ENCODE assay signal across 14 mouse cellular contexts in the genomic region with DNA sequence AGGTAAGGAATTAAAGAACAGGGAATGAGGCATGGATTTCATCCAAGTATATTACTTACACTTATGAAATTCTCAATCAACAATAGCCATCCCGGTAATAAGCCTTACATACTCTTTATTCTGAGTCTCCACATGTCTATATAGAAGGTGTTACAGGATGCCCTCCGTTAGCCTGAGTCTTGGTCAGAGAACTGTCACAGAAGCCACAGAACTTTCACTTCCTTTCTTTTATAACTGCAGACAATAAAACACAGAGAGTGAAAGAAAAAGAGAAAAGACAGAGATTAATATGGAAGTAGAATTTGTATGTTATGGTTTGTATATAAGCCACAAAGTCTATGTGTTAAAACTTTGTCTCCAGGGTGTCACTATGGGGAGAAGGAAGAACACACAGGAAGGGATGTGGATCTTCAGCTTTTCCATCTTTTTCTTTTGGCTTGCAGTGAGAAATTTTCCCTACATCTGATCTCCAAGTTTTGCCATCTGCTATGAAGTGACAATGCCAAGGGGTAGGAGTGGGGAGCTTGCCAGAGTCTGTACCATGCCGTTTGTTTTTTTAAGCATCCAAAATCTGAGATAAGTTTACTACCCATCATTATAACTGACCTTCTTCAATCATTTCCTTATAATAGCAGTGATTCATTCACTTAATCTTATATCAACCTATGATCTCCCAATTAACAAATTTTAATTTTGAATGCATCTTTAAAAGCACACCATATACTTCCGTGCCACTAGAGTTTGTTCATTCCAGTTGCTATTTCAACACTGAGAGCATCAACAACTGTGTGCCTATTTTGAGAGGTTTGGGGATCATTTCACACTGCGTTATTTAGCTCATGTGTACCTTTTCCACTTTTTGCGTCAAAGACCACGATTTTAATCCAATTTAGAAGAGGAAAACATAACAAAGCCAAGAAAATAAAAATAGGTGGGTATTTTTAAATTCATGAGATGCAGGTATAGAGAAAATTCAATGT.
DNase-seq lines count a peak whose midpoint lies in the region; ATAC-seq and TF ChIP-seq lines count a peak whose summit lies in the region.
"Had no signal": no experiment of that assay in that cellular context is flagged by ENCODE, and none has a peak within 500 bp of the region (broad histone marks: within the 10 kb centered on the region; RNA-seq: fewer than 3 reads in every experiment).

No protein-coding gene starts in this region.

- WGBS in forebrain, embryonic 14.5 days = 80% methylated on average over 7 of the region's 7 CpGs
- 90% methylated on average over 7 of the region's 7 CpGs for WGBS in forebrain, embryonic 12.5 days
- 63% methylated on average over 7 of the region's 7 CpGs for WGBS in forebrain, postnatal 0 days
- 88% methylated on average over 7 of the region's 7 CpGs for WGBS in hindbrain, embryonic 12.5 days

- no peak for TF ChIP-seq CTCF in forebrain, postnatal 0 days (IDR thresholded peaks at IDR 0.05; ENCODE audit: low read depth)
- no peak for TF ChIP-seq CTCF in gastrocnemius, adult 2 months (IDR thresholded peaks at IDR 0.05)

- no peaks in the 10 kb centered on the region for H3K36me3 ChIP-seq in forebrain, embryonic 14.5 days (ENCODE audit: control insufficient read depth, insufficient read depth, low read length)
- H3K36me3 ChIP-seq in forebrain, embryonic 12.5 days (replicated peaks) = no peaks in the 10 kb centered on the region
- H3K36me3 ChIP-seq in forebrain, postnatal 0 days (ENCODE audit: insufficient read depth) = no peaks in the 10 kb centered on the region
- H3K36me3 ChIP-seq in hindbrain, embryonic 12.5 days = no peaks in the 10 kb centered on the region
- H3K36me3 ChIP-seq: G1E; midbrain, embryonic 12.5 days; neural tube, embryonic 15.5 days had no signal

- no peak overlapping the region for H3K9ac ChIP-seq in forebrain, embryonic 14.5 days (ENCODE audit: low read length)
- no peak overlapping the region for H3K9ac ChIP-seq in forebrain, embryonic 12.5 days
- H3K9ac ChIP-seq in forebrain, postnatal 0 days = no peak overlapping the region
- no peak overlapping the region for H3K9ac ChIP-seq in hindbrain, embryonic 12.5 days
- H3K9ac ChIP-seq: midbrain, embryonic 12.5 days; neural tube, embryonic 15.5 days had no signal

- H3K4me3 ChIP-seq in forebrain, embryonic 14.5 days (ENCODE audit: low read depth, low read length) = no peak overlapping the region
- no peak overlapping the region for H3K4me3 ChIP-seq in forebrain, embryonic 12.5 days (replicated peaks)
- H3K4me3 ChIP-seq in forebrain, postnatal 0 days (ENCODE audit: low read depth, low read length) = no peak overlapping the region
- H3K4me3 ChIP-seq in hindbrain, embryonic 12.5 days = no peak overlapping the region
- H3K4me3 ChIP-seq in gastrocnemius, adult 2 months = no peak overlapping the region
- H3K4me3 ChIP-seq: midbrain, embryonic 12.5 days; neural tube, embryonic 15.5 days had no signal

- no peak overlapping the region for H3K4me2 ChIP-seq in forebrain, embryonic 14.5 days (ENCODE audit: low read length)
- H3K4me2 ChIP-seq in forebrain, embryonic 12.5 days = no peak overlapping the region
- H3K4me2 ChIP-seq in forebrain, postnatal 0 days (ENCODE audit: low read depth) = no peak overlapping the region
- H3K4me2 ChIP-seq in hindbrain, embryonic 12.5 days (replicated peaks) = no peak overlapping the region
- H3K4me2 ChIP-seq: midbrain, embryonic 12.5 days; neural tube, embryonic 15.5 days had no signal

- 0 out of 2 replicates have a peak, but pooled peaks cover 4% of the 10 kb centered on the region for H3K9me3 ChIP-seq in forebrain, embryonic 14.5 days (replicated peaks; ENCODE audit: control insufficient read depth, low read length)
- no peaks in the 10 kb centered on the region for H3K9me3 ChIP-seq in forebrain, embryonic 12.5 days
- H3K9me3 ChIP-seq in forebrain, postnatal 0 days (ENCODE audit: low read length) = no peaks in the 10 kb centered on the region
- H3K9me3 ChIP-seq in hindbrain, embryonic 12.5 days (replicated peaks) = no peaks in the 10 kb centered on the region
- H3K9me3 ChIP-seq: midbrain, embryonic 12.5 days; neural tube, embryonic 15.5 days had no signal

- intact Hi-C loops in gastrocnemius, adult 2 months (cut with DNase I) = no loop called here
- intact Hi-C loops in heart, postnatal 10 days (cut with DNase I) = no loop called here

- DNase-seq in forebrain, embryonic 14.5 days (ENCODE audit: low spot score) = peak; percentile 40
- peak; percentile 67 for DNase-seq in forebrain, postnatal 0 days
- DNase-seq in left cerebral cortex, adult 11 months (ENCODE audit: low spot score) = peak; percentile 18
- DNase-seq in right cerebral cortex, postnatal 36 days (ENCODE audit: low spot score in 2 of 2) = peak; percentile 3 to 23
- no peak for DNase-seq in gastrocnemius, adult 2 months
- no peak for DNase-seq in heart, postnatal 10 days
- DNase-seq: lung, adult 18-20 months; spleen, adult 18-20 months had no signal

- H3K4me1 ChIP-seq in forebrain, embryonic 14.5 days (ENCODE audit: control insufficient read depth, insufficient read depth, low read length) = no peaks in the 10 kb centered on the region
- H3K4me1 ChIP-seq in forebrain, embryonic 12.5 days = no peaks in the 10 kb centered on the region
- no peaks in the 10 kb centered on the region for H3K4me1 ChIP-seq in forebrain, postnatal 0 days (ENCODE audit: insufficient read depth)
- no peaks in the 10 kb centered on the region for H3K4me1 ChIP-seq in hindbrain, embryonic 12.5 days
- H3K4me1 ChIP-seq: midbrain, embryonic 12.5 days; neural tube, embryonic 15.5 days had no signal

- H3K27ac ChIP-seq in forebrain, embryonic 14.5 days (ENCODE audit: low read depth, low read length) = no peak overlapping the region
- H3K27ac ChIP-seq in forebrain, embryonic 12.5 days = no peak overlapping the region
- H3K27ac ChIP-seq in forebrain, postnatal 0 days (ENCODE audit: low read depth, low read length) = no peak overlapping the region; the same call in 1 of the 2 replicates
- H3K27ac ChIP-seq in hindbrain, embryonic 12.5 days = no peak overlapping the region
- H3K27ac ChIP-seq in gastrocnemius, adult 2 months = no peak overlapping the region
- H3K27ac ChIP-seq: midbrain, embryonic 12.5 days; neural tube, embryonic 15.5 days had no signal

- ATAC-seq in forebrain, embryonic 14.5 days = peak; percentile 44; the same call in 1 of the 2 replicates
- ATAC-seq in forebrain, embryonic 12.5 days (ENCODE audit: low FRiP score) = no peak
- peak; percentile 55; the same call in 1 of the 2 replicates for ATAC-seq in forebrain, postnatal 0 days
- no peak for ATAC-seq in hindbrain, embryonic 12.5 days (ENCODE audit: low FRiP score)
- ATAC-seq: inflammation-experienced regulatory T-cells, adult 6 months had no signal

- H3K27me3 ChIP-seq in forebrain, embryonic 14.5 days (replicated peaks; ENCODE audit: control insufficient read depth, insufficient read depth, low read length) = no peaks in the 10 kb centered on the region
- H3K27me3 ChIP-seq in forebrain, embryonic 12.5 days = no peaks in the 10 kb centered on the region
- H3K27me3 ChIP-seq in forebrain, postnatal 0 days (ENCODE audit: insufficient read depth, low read length) = no peaks in the 10 kb centered on the region
- H3K27me3 ChIP-seq in hindbrain, embryonic 12.5 days = no peaks in the 10 kb centered on the region
- H3K27me3 ChIP-seq: midbrain, embryonic 12.5 days; neural tube, embryonic 15.5 days had no signal

Comparison
In these comparisons a context has a peak if more than half of its experiments do, and no peak if none do; other contexts are left out.
1. ATAC-seq: peak in forebrain, embryonic 14.5 days (single experiment) and forebrain, postnatal 0 days (single experiment); none in forebrain, embryonic 12.5 days (single experiment) and hindbrain, embryonic 12.5 days (single experiment).
2. DNase-seq: peak in forebrain, embryonic 14.5 days (single experiment), forebrain, postnatal 0 days (single experiment), left cerebral cortex, adult 11 months (single experiment) and right cerebral cortex, postnatal 36 days (2 of 2); none in gastrocnemius, adult 2 months (single experiment) and heart, postnatal 10 days (0 of 2).